Mouse (Mus musculus) heart, postnatal 0 days (tissue): Measurements from ENCODE around the gene Ap1s3. TPM values are rescaled to one million over a fixed set of nuclear protein-coding genes. Genes with fewer than 3 reads are reported as not detected.

Experiments used
- ATAC-seq: fragments of 200-750 bp; cut with Nextera tagmentation; 2 replicates; pipeline ENCODE4 v1.8.0; 2017; ENCODE audit warnings: low read depth, moderate number of reproducible peaks, moderate library complexity; ENCODE audit not compliant: insufficient read depth
- DNase-seq: peaks from one replicate; pipeline ENCODE4 v3.0.0-alpha.2; 2016; ENCODE audit warnings: low spot score
- H3K27ac ChIP-seq: fragments of 300-500 bp; sonication (generic); 2 replicates; pipeline ENCODE4 v1.5.1; 2014; ENCODE audit warnings: low read depth, mild to moderate bottlenecking
- H3K27me3 ChIP-seq: fragments of 300-500 bp; sonication (generic); 2 replicates; pipeline ENCODE4 v1.6.1; 2014; ENCODE audit warnings: low read length, mixed read lengths; ENCODE audit not compliant: control insufficient read depth, insufficient read depth
- H3K36me3 ChIP-seq: fragments of 300-500 bp; sonication (generic); replicated peaks from 2 replicates; pipeline ENCODE4 v1.6.1; 2014; ENCODE audit warnings: low read length, mixed read lengths; ENCODE audit not compliant: control insufficient read depth, insufficient read depth
- H3K4me1 ChIP-seq: fragments of 300-500 bp; sonication (generic); 2 replicates; pipeline ENCODE4 v1.6.1; 2014; ENCODE audit warnings: antibody characterized with exemption; ENCODE audit not compliant: control insufficient read depth, insufficient read depth
- H3K4me2 ChIP-seq: fragments of 300-500 bp; sonication (generic); 2 replicates; pipeline ENCODE4 v1.6.1; 2014; ENCODE audit warnings: low read depth, mild to moderate bottlenecking, low read length, moderate library complexity
- H3K4me3 ChIP-seq: fragments of 300-500 bp; sonication (generic); 2 replicates; pipeline ENCODE4 v1.5.1; 2014; ENCODE audit warnings: low read depth, low read length
- H3K9ac ChIP-seq: fragments of 300-500 bp; sonication (generic); replicated peaks from 2 replicates; pipeline ENCODE4 v1.6.1; 2014; ENCODE audit warnings: low read depth, low read length, mixed read lengths
- H3K9me3 ChIP-seq: fragments of 300-500 bp; sonication (generic); replicated peaks from 2 replicates; pipeline ENCODE4 v1.6.1; 2016; ENCODE audit warnings: low read length; ENCODE audit not compliant: control insufficient read depth
- CTCF ChIP-seq: IDR thresholded peaks from 2 replicates; pipeline ENCODE4 v1.5.1; 2016; ENCODE audit warnings: antibody characterized with exemption, control low read depth, low read depth
- EP300 ChIP-seq: IDR thresholded peaks from 2 replicates; pipeline ENCODE4 v1.6.1; 2016; ENCODE audit warnings: antibody characterized with exemption, low read depth
- WGBS: fragments of 180-500 bp; shearing (Covaris S2); extraction: QIAGEN DNeasy Blood & Tissue Kit; methylation state at CpG from one replicate; pipeline ENCODE4 v1.1.7; 2014; 5-methylcytosine and 5-hydroxymethylcytosine counted together
- polyA plus RNA-seq: library from polyadenylated mRNA; unstranded; fragments of >200 nt; fragmentation: Nextera tagmentation; extraction: Ambion mirVana; gene quantifications from 2 replicates; pipeline ENCODE4 v1.2.1, GENCODE M21; 2015
- total RNA-seq: library from RNA; depleted of rRNA; stranded (reverse); fragments of >200 nt; gene quantifications from 2 replicates; pipeline ENCODE4 v1.2.3, GENCODE M21; 2014; ENCODE audit warnings: low replicate concordance; rRNA removed

The Ap1s3 gene
- total RNA-seq (0.77 TPM in 1 of 2 replicates, not detected in the other), polyA plus RNA-seq (0.60 and 0.94 TPM in 2 replicates)

DNA sequence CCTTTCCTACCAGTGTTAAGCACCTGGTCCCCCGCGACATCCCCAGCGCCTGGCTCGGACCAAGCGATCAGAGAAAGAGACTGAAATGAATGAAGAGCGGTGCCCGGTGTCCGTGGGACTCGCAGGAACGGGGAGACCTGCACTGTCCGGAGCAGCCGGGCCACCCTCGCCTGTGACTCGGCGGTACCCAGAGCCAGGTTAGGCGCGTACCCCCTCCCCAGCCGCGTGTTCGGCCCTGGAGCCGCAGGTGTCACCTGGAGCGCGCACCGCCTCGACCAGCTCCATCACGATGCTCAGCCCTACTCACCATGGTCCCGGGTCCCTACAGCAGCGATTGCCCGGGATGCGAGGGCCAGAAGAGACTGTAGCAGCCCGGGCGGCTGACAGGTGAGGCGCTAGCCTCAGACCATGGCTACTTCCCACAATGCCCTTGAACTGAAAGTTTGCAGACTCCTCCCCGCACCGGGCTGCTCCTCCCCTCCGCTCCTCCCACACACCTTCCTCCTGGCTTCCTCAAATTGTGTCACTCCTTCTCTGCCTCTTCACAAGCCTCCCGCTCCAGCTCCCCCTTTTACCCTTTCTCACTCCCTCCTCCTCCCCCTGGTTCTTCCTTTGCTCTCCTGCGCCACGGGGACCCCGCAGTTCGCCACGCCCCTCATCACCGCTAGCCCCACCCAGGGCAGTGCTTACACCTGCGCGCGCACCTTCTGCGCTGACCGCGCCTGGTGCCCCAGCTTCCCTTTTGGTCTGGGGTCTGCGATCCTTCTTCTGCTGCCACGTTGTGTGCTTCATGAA lies at the start of gene Ap1s3:
Ap1s3 (minus strand) TSS at position 430 of the 795 bp plus-strand sequence.
- peaks cover 18% of the 10 kb centered on the region for H3K4me1 ChIP-seq
- peak; percentile 30 for DNase-seq
- WGBS = 1% methylated on average over 50 of the region's 51 CpGs
- H3K27ac ChIP-seq = no peak within 1 kb of the TSS
- peak within 1 kb of the TSS; percentile 97 for H3K4me2 ChIP-seq
- H3K4me3 ChIP-seq = peak within 1 kb of the TSS; percentile 72
- no peaks in the 10 kb centered on the region for H3K36me3 ChIP-seq
- H3K27me3 ChIP-seq = 0 out of 2 replicates have a peak, but pooled peaks cover 14% of the 10 kb centered on the region
- H3K9me3 ChIP-seq = no peaks in the 10 kb centered on the region
- peak; percentile 53 for ATAC-seq
- TF ChIP-seq CTCF (no peak), EP300 (no peak)
- H3K9ac ChIP-seq = peak within 1 kb of the TSS; percentile 46; the same call in 1 of the 2 replicates

DNA sequence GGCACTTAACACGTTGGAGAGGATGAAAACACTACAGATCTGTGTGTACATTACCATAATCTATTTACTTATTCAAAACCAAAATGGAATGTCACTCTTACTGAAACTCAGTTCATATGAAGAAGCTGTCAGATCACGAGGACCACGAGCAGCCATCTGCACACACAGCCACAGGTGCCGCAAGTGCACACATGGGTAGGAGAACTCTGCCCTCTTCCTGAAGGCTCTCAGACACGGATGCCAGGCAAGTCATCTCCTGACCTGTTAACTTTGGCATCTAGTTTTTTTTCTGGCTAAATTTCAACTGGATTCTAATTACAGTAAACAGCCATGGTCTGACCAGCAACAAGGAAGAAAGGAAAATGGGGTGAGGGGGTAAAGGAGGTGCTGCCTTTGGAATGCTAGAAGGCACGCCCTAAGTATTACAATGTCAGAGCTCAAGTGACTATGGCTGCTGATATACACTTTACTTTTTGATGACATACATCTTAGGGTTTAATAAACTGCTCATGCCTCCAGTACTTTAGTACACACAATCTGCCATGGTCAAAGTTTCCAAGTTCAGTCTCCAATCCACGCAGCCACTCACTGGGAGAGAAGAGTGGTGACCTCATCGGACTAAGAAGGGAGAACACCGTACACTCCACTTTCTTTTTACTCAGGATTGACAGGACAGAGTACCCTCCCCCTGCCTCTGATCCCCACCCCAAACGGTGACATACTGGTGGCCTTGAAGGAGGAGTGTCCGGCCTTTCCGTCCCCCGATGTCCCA lies 42.6 kb upstream of the Ap1s3 start:
- WGBS = 88% methylated on average over 13 of the region's 13 CpGs
- no peak overlapping the region for H3K4me3 ChIP-seq
- TF ChIP-seq EP300 (no peak), CTCF (no peak)
- H3K9me3 ChIP-seq = no peaks in the 10 kb centered on the region
- H3K9ac ChIP-seq = no peak overlapping the region
- no peak overlapping the region for H3K27ac ChIP-seq
- peaks cover 30% of the 10 kb centered on the region for H3K36me3 ChIP-seq
- H3K4me2 ChIP-seq = no peak overlapping the region
- no peak for DNase-seq
- H3K27me3 ChIP-seq = no peaks in the 10 kb centered on the region
- no peak for ATAC-seq
- H3K4me1 ChIP-seq = peaks cover 6% of the 10 kb centered on the region; the same call in 1 of the 2 replicates

DNA sequence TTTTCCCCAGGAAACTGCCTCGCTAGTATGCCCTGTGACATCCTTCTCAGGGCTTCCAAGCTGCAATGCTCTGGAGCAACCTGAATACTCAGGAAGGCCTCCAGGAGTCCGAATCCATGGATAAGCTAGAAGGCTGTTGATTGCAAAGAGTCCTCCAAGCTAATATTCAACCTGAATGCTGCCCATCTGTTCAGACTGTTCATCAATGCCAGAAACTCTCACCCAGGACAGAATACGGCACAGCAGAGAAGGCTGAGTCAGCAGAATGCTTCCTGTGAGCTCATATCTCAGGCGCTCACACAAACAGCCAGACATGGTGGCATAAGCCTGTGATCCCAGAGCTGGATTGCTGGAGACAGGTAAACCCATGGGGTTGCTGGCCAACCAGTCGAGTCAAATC lies 41.3 kb upstream of the Ap1s3 start:
- Histone ChIP-seq H3K9ac (no peak overlapping the region), H3K27me3 (no peaks in the 10 kb centered on the region), H3K36me3 (peaks cover 37% of the 10 kb centered on the region), H3K9me3 (no peaks in the 10 kb centered on the region), H3K4me2 (no peak overlapping the region), H3K27ac (no peak overlapping the region), H3K4me1 (peaks cover 6% of the 10 kb centered on the region; the same call in 1 of the 2 replicates), H3K4me3 (no peak overlapping the region)
- WGBS = 88% methylated on average over 5 of the region's 5 CpGs
- TF ChIP-seq EP300 (no peak), CTCF (no peak)
- no peak for ATAC-seq
- no peak for DNase-seq

DNA sequence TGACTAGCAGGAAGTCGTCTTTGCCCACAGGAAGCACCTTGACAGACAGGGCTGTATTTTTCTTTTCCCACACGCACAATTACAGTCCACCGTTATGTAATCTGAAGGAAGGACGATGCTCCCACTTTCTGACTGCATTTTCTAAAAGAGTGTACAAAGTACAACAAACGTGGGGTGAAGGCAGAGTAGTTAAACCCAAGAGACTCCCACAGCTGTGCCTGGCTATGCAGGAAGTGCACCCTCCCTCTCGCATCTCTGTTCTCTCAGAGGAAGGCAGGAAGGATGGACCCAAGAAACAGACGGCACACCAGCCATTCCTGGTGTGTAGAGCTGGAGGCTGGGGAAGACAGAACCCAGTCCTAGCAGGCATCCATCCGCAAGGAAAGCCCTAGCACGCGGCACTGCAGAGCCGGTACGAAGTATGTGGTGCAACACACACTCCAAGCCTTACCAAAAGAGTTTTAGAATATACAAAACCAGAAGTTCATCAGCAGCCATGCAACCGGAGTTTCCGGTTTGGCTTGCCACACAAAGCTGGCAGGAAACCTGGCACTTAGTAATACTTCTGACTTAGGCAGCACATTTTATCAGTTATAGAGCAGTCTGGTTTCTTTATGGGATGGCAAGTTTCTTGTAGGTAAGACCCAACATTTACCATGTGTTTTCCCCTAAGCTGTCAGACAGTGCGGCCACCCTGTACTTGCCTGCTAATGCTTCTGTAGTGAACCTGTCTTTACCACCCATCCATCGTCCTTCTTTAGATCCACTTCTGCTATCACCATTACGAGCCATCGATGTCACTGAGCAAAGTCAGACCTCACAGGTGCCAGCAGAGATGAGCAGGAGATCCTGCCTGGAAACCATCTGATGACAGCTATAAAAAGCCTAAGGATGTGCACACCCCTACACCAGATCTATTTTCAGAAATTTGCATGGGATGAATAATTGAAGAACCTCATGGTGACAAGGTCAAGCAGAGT lies 39.7 kb upstream of the Ap1s3 start:
- no peak for DNase-seq
- H3K36me3 ChIP-seq = peaks cover 44% of the 10 kb centered on the region
- WGBS = 56% methylated on average over 18 of the region's 18 CpGs

More for the DNA sequence above, 39.7 kb upstream of the Ap1s3 start:
- ATAC-seq = no peak; the same call in 1 of the 2 replicates
- Histone ChIP-seq H3K27ac (peak overlapping the region; percentile 41; the same call in 1 of the 2 replicates), H3K4me2 (0 out of 2 replicates have a peak overlapping the region, but pooled peaks have one; percentile 1), H3K4me1 (peaks cover 6% of the 10 kb centered on the region; the same call in 1 of the 2 replicates), H3K4me3 (no peak overlapping the region), H3K27me3 (no peaks in the 10 kb centered on the region), H3K9ac (no peak overlapping the region), H3K9me3 (no peaks in the 10 kb centered on the region)
- no peak for TF ChIP-seq CTCF
- TF ChIP-seq EP300 = no peak
